Mouse (Mus musculus) forebrain, embryonic 16.5 days (tissue): ENCODE measurements around the gene Epb41. TPM values are rescaled to one million over a fixed set of nuclear protein-coding genes. Genes with fewer than 3 reads are reported as not detected.

Experiments
- ATAC-seq: fragments of 200-750 bp; cut with Nextera tagmentation; 2 replicates; pipeline ENCODE4 v1.8.0; 2017; ENCODE audit warnings: mild to moderate bottlenecking, moderate library complexity
- H3K27ac ChIP-seq: fragments of 300-500 bp; sonication (generic); 2 replicates; pipeline ENCODE4 v1.5.1; 2014; ENCODE audit warnings: low read length, control low read depth
- H3K27me3 ChIP-seq: fragments of 300-500 bp; sonication (generic); replicated peaks from 2 replicates; pipeline ENCODE4 v1.6.1; 2014; ENCODE audit warnings: low read length; ENCODE audit not compliant: control insufficient read depth, insufficient read depth
- H3K36me3 ChIP-seq: fragments of 300-500 bp; sonication (generic); 2 replicates; pipeline ENCODE4 v1.6.1; 2014; ENCODE audit not compliant: control insufficient read depth, insufficient read depth
- H3K4me1 ChIP-seq: fragments of 300-500 bp; sonication (generic); replicated peaks from 2 replicates; pipeline ENCODE4 v1.6.1; 2014; ENCODE audit warnings: low read length; ENCODE audit not compliant: control insufficient read depth, insufficient read depth
- H3K4me2 ChIP-seq: fragments of 300-500 bp; sonication (generic); 2 replicates; pipeline ENCODE4 v1.6.1; 2014; ENCODE audit warnings: mild to moderate bottlenecking, low read length, control low read depth
- H3K4me3 ChIP-seq: fragments of 300-500 bp; sonication (generic); replicated peaks from 2 replicates; pipeline ENCODE4 v1.5.1; 2014; ENCODE audit warnings: mild to moderate bottlenecking, low read length, control low read depth
- H3K9ac ChIP-seq: fragments of 300-500 bp; sonication (generic); replicated peaks from 2 replicates; pipeline ENCODE4 v1.6.1; 2014; ENCODE audit warnings: low read depth, low read length, control low read depth
- H3K9me3 ChIP-seq: fragments of 300-500 bp; sonication (generic); 2 replicates; pipeline ENCODE4 v1.6.1; 2016; ENCODE audit warnings: low read length; ENCODE audit not compliant: control insufficient read depth
- WGBS: fragments of 180-500 bp; shearing (Covaris S2); extraction: QIAGEN DNeasy Blood & Tissue Kit; methylation state at CpG from one replicate; pipeline ENCODE4 v1.1.7; 2014; 5-methylcytosine and 5-hydroxymethylcytosine counted together
- polyA plus RNA-seq: library from polyadenylated mRNA; unstranded; fragments of >200 nt; fragmentation: Nextera tagmentation; extraction: Ambion mirVana; gene quantifications from 2 replicates; pipeline ENCODE4 v1.2.1, GENCODE M21; 2015

The Epb41 gene
- polyA plus RNA-seq, 1 experiment from 2014 or later: 74.1 TPM

DNA sequence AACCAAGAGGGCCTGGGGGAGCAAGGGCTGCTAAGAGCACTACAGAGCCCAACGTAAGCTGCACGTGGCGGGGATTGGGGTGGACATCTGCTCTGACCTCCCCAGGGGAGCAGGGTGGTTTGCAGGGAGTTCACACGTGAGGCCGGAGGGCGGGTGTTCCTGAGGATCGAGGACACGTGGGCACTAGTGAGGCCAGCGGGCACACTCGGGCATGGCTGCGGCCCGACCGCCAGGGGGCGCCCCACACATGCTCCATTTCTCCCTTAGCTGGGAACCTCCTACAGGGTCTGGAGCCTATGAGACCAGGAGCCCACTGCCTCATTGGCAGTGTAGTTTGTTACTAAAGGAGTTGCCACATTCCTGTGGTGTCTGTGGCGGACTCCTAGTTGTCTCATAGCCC lies 158.7 kb downstream of the Epb41 start:
- Histone ChIP-seq H3K27ac (no peak overlapping the region), H3K9me3 (no peaks in the 10 kb centered on the region), H3K36me3 (no peaks in the 10 kb centered on the region), H3K27me3 (peaks cover 84% of the 10 kb centered on the region), H3K9ac (no peak overlapping the region), H3K4me2 (no peak overlapping the region), H3K4me3 (no peak overlapping the region), H3K4me1 (peaks cover 22% of the 10 kb centered on the region)
- WGBS: 6% methylated on average over 15 of the region's 15 CpGs
- peak; percentile 43; the same call in 1 of the 2 replicates for ATAC-seq

- Histone ChIP-seq H3K27me3 (peaks cover 80% of the 10 kb centered on the region), H3K27ac (no peak overlapping the region), H3K4me2 (no peak overlapping the region; the same call in 1 of the 2 replicates), H3K4me3 (no peak overlapping the region; the same call in 1 of the 2 replicates), H3K4me1 (peaks cover 17% of the 10 kb centered on the region), H3K9ac (no peak overlapping the region), H3K9me3 (no peaks in the 10 kb centered on the region), H3K36me3 (no peaks in the 10 kb centered on the region)
- no peak for ATAC-seq
- 25% methylated on average over 13 of the region's 13 CpGs for WGBS
Observed at GRCm38 (mm10) chr4:131915821-131916328, 159.2 kb downstream of the Epb41 start.

GRCm38 (mm10) chr4:131914891-131915469 lies 160.1 kb downstream of the Epb41 start:
- H3K27ac ChIP-seq: no peak overlapping the region
- no peak for ATAC-seq
- 2% methylated on average over 31 of the region's 31 CpGs for WGBS
- H3K9me3 ChIP-seq: no peaks in the 10 kb centered on the region
- H3K4me2 ChIP-seq: peak overlapping the region; percentile 60
- peak overlapping the region; percentile 40; the same call in 1 of the 2 replicates for H3K9ac ChIP-seq
- peak overlapping the region; percentile 36 for H3K4me3 ChIP-seq
- H3K36me3 ChIP-seq: no peaks in the 10 kb centered on the region
- H3K4me1 ChIP-seq: peaks cover 16% of the 10 kb centered on the region
- peaks cover 71% of the 10 kb centered on the region for H3K27me3 ChIP-seq

GRCm38 (mm10) chr4:131914046-131914643 lies 161.0 kb downstream of the Epb41 start:
- H3K9ac ChIP-seq: no peak overlapping the region
- peaks cover 63% of the 10 kb centered on the region for H3K27me3 ChIP-seq
- H3K9me3 ChIP-seq: no peaks in the 10 kb centered on the region
- H3K4me3 ChIP-seq: no peak overlapping the region
- no peak overlapping the region for H3K4me2 ChIP-seq
- ATAC-seq: no peak
- no peak overlapping the region for H3K27ac ChIP-seq
- peaks cover 16% of the 10 kb centered on the region for H3K4me1 ChIP-seq
- H3K36me3 ChIP-seq: no peaks in the 10 kb centered on the region
- WGBS: 12% methylated on average over 9 of the region's 9 CpGs

- Histone ChIP-seq H3K4me2 (no peak overlapping the region), H3K36me3 (no peaks in the 10 kb centered on the region), H3K4me1 (peaks cover 16% of the 10 kb centered on the region), H3K27me3 (peaks cover 56% of the 10 kb centered on the region), H3K27ac (no peak overlapping the region), H3K4me3 (no peak overlapping the region), H3K9ac (no peak overlapping the region), H3K9me3 (no peaks in the 10 kb centered on the region)
- 59% methylated on average over 10 of the region's 10 CpGs for whole genome bisulfite sequencing
- no peak for ATAC-seq
Observed at GRCm38 (mm10) chr4:131913526-131913925, 161.6 kb downstream of the Epb41 start.

DNA sequence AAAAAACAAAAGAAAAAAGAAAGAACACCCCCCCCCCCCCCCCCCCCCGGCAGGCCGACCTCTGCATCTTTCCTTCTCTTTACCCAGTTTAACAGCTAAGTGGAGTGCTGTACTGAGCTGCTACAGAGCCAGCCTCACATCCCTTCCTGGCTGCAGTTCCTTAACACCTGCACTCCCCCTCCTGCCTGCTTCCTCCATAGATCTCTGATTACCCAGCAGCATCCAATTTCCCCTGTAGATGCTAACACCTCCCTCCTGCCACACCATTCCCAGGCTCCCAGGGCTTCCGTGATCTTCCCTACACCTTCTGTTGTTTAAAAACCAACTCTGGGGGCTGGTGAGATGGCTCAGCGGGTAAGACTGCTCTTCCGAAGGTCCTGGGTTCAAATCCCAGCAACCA lies 163.6 kb downstream of the Epb41 start:
- Histone ChIP-seq H3K9me3 (no peaks in the 10 kb centered on the region), H3K27ac (no peak overlapping the region), H3K4me1 (peaks cover 16% of the 10 kb centered on the region), H3K36me3 (no peaks in the 10 kb centered on the region), H3K4me2 (no peak overlapping the region), H3K9ac (no peak overlapping the region), H3K4me3 (no peak overlapping the region), H3K27me3 (peaks cover 39% of the 10 kb centered on the region)
- WGBS: 62% methylated on average over 3 of the region's 5 CpGs
- ATAC-seq: no peak

DNA sequence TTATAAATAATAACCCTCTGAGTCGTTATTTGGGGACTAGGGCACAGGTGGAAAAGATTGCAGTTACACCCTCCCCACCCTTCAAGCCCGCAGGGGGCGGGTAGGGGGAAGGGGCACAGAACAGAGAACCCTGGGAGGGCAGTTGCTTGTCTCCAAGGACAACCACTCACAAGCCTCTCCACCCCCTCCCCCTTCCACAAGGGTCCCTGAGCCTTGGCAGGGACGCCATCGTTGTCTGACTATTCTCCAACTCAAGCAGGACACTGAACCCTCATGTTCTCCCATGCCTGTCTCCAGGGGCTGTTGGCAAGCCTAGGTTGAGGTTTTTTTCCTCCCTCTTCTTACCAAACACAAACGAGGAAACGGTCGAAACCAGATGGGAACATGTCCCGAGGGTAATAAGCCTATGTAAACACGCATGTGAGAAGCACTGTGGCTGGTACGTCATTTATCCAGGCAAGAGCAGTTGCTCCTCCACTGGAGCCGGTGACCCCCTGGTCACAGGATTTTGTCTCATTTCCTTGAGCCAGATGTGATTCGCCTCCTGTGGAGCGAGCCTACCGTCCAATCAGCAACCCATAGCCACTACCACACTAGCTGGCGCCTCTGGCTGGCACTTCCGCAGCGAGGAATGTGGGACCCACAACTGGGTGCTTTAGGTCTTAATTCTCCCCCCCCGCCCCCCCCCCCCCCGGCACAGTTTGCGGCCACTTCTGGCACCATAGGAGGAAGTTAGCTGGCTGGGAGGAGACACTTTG lies 164.7 kb downstream of the Epb41 start:
- 23% methylated on average over 21 of the region's 21 CpGs for WGBS
- no peak overlapping the region for H3K4me2 ChIP-seq
- H3K27me3 ChIP-seq: peaks cover 29% of the 10 kb centered on the region
- H3K9me3 ChIP-seq: no peaks in the 10 kb centered on the region
- peaks cover 12% of the 10 kb centered on the region for H3K4me1 ChIP-seq
- H3K9ac ChIP-seq: no peak overlapping the region
- no peak overlapping the region for H3K4me3 ChIP-seq
- no peak overlapping the region for H3K27ac ChIP-seq
- H3K36me3 ChIP-seq: no peaks in the 10 kb centered on the region
- ATAC-seq: no peak

- Histone ChIP-seq H3K27ac (no peak overlapping the region), H3K9me3 (no peaks in the 10 kb centered on the region), H3K4me1 (peaks cover 5% of the 10 kb centered on the region; the same call in 1 of the 2 replicates), H3K27me3 (peaks cover 10% of the 10 kb centered on the region), H3K36me3 (no peaks in the 10 kb centered on the region), H3K4me2 (no peak overlapping the region), H3K4me3 (no peak overlapping the region), H3K9ac (no peak overlapping the region)
- ATAC-seq: no peak
- 94% methylated on average over 3 of the region's 3 CpGs for WGBS
Observed at GRCm38 (mm10) chr4:131907912-131908311, 167.2 kb downstream of the Epb41 start.

GRCm38 (mm10) chr4:131906423-131906822 lies 168.7 kb downstream of the Epb41 start:
- Histone ChIP-seq H3K9me3 (no peaks in the 10 kb centered on the region), H3K4me1 (peaks cover 5% of the 10 kb centered on the region; the same call in 1 of the 2 replicates), H3K4me2 (no peak overlapping the region), H3K4me3 (no peak overlapping the region), H3K36me3 (peaks cover 10% of the 10 kb centered on the region), H3K9ac (no peak overlapping the region), H3K27ac (no peak overlapping the region), H3K27me3 (no peaks in the 10 kb centered on the region)
- WGBS: 63% methylated on average over 6 of the region's 6 CpGs
- ATAC-seq: no peak
